Mouse (Mus musculus): ENCODE data around the gene Cuta. TPM values are rescaled to one million over a fixed set of nuclear protein-coding genes. Genes with fewer than 3 reads are reported as not detected.
A peak's percentile ranks its signal among the peaks of the same experiment; 100 is the strongest.

The Cuta gene
- polyA plus RNA-seq, 1 experiment from 2014 or later, result 161 TPM

- WGBS, result 82% methylated on average over 12 of the region's 12 CpGs
Observed at GRCm38 (mm10) chr17:26970221-26970620, 30.9 kb upstream of the Cuta start.

DNA sequence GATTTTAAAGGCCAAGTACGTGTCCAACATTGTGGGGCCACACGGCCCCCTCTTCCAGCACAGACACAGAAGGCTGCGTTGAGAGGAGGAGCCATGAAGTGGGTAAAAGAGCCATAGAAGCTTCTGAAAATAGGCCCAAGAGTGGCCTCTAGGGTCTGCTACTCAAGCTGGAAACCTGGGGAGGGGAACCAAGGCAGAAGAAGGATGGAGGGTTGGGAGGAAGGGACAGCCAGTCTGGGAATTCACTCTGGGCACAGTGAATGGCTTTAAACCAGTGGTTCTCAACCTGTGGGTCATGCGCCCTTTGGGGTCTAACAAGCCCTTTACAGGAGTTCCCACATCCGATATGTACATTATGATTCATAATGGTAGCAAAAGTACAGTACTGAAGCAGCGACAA is 29.9 kb upstream of the Cuta start:
- Histone ChIP-seq H3K27me3 (no peaks in the 10 kb centered on the region), H3K9ac (no peak overlapping the region), H3K9me3 (no peaks in the 10 kb centered on the region), H3K27ac (no peak overlapping the region), H3K4me3 (replicated peaks) (no peak overlapping the region), H3K36me3 (replicated peaks) (peaks cover 50% of the 10 kb centered on the region), H3K4me2 (no peak overlapping the region), H3K4me1 (peaks cover 26% of the 10 kb centered on the region)
- no peak for ATAC-seq (ENCODE audit: low FRiP score)
- WGBS, result 89% methylated on average over 6 of the region's 6 CpGs

More at GRCm38 (mm10) chr17:26970221-26970620, 30.9 kb upstream of the Cuta start:
- no peaks in the 10 kb centered on the region for H3K9me3 ChIP-seq
- H3K9ac ChIP-seq, result no peak overlapping the region
- H3K4me1 ChIP-seq, result peaks cover 34% of the 10 kb centered on the region
- H3K27ac ChIP-seq, result no peak overlapping the region
- peaks cover 49% of the 10 kb centered on the region for H3K36me3 ChIP-seq (replicated peaks)
- H3K27me3 ChIP-seq, result no peaks in the 10 kb centered on the region
- no peak for ATAC-seq (ENCODE audit: low FRiP score)
- no peak overlapping the region for H3K4me2 ChIP-seq
- no peak overlapping the region for H3K4me3 ChIP-seq (replicated peaks)

DNA sequence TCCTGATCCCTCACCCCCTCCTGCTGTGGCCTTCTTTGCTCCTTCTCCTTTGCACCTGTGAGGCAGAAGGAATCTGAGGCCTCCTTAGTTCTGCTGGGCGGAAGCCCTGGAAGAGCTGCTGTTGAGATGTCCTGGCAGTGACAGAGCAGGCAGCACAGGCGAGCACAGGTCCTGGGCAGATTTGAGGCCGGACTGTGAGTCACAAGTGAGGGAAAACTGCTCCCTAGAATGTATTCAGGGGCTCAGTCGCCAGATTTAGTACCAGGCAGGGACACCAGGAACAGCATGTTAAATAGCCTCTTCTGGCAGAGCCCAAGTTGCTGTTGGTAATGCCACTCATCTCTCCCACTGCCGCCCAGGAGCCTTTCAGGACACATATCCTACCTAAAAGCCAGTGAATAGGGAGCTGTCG is 28.8 kb upstream of the Cuta start:
- H3K9me3 ChIP-seq, result no peaks in the 10 kb centered on the region
- H3K4me1 ChIP-seq, result peaks cover 18% of the 10 kb centered on the region
- WGBS, result 77% methylated on average over 6 of the region's 6 CpGs
- no peak overlapping the region for H3K4me3 ChIP-seq (replicated peaks)
- H3K27me3 ChIP-seq, result no peaks in the 10 kb centered on the region
- H3K4me2 ChIP-seq, result no peak overlapping the region
- H3K36me3 ChIP-seq (replicated peaks), result peaks cover 58% of the 10 kb centered on the region
- no peak overlapping the region for H3K9ac ChIP-seq
- ATAC-seq (ENCODE audit: low FRiP score), result no peak
- no peak overlapping the region for H3K27ac ChIP-seq

GRCm38 (mm10) chr17:26967477-26967876 is 28.1 kb upstream of the Cuta start:
- H3K4me1 ChIP-seq, result peaks cover 16% of the 10 kb centered on the region
- no peaks in the 10 kb centered on the region for H3K27me3 ChIP-seq
- H3K36me3 ChIP-seq (replicated peaks), result peaks cover 66% of the 10 kb centered on the region
- no peak for ATAC-seq (ENCODE audit: low FRiP score)
- no peak overlapping the region for H3K9ac ChIP-seq
- no peak overlapping the region for H3K4me2 ChIP-seq
- H3K9me3 ChIP-seq, result no peaks in the 10 kb centered on the region
- H3K4me3 ChIP-seq (replicated peaks), result no peak overlapping the region
- H3K27ac ChIP-seq, result no peak overlapping the region
- WGBS, result 89% methylated on average over 6 of the region's 6 CpGs

GRCm38 (mm10) chr17:26966993-26967392 is 27.6 kb upstream of the Cuta start:
- 94% methylated on average over 11 of the region's 11 CpGs for WGBS
- Histone ChIP-seq H3K4me1 (peaks cover 11% of the 10 kb centered on the region), H3K27me3 (no peaks in the 10 kb centered on the region), H3K36me3 (replicated peaks) (peaks cover 70% of the 10 kb centered on the region), H3K9me3 (no peaks in the 10 kb centered on the region), H3K9ac (no peak overlapping the region), H3K4me3 (replicated peaks) (no peak overlapping the region), H3K27ac (no peak overlapping the region), H3K4me2 (no peak overlapping the region)
- ATAC-seq (ENCODE audit: low FRiP score), result no peak

DNA sequence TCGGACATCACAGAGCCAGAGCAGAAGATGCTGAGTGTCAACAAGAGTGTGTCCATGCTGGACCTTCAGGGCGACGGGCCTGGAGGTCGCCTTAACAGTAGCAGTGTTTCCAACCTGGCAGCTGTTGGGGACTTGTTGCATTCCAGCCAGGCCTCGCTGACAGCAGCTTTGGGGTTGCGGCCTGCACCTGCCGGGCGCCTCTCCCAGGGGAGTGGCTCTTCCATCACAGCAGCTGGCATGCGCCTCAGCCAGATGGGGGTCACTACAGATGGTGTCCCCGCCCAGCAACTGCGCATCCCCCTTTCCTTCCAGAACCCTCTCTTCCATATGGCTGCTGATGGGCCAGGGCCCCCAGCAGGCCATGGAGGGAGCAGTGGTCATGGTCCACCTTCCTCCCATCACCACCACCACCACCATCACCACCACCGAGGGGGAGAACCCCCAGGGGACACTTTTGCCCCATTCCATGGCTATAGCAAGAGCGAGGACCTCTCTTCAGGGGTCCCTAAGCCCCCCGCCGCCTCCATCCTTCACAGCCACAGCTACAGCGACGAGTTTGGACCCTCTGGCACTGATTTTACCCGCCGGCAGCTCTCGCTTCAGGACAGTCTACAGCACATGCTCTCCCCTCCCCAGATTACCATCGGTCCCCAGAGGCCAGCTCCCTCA is 22.3 kb upstream of the Cuta start:
- Histone ChIP-seq H3K27me3 (no peaks in the 10 kb centered on the region), H3K9me3 (no peaks in the 10 kb centered on the region), H3K4me1 (no peaks in the 10 kb centered on the region), H3K4me2 (no peak overlapping the region), H3K36me3 (replicated peaks) (peaks cover 98% of the 10 kb centered on the region), H3K4me3 (replicated peaks) (no peak overlapping the region), H3K9ac (no peak overlapping the region), H3K27ac (no peak overlapping the region)
- ATAC-seq (ENCODE audit: low FRiP score), result no peak
- WGBS, result 93% methylated on average over 21 of the region's 21 CpGs

DNA sequence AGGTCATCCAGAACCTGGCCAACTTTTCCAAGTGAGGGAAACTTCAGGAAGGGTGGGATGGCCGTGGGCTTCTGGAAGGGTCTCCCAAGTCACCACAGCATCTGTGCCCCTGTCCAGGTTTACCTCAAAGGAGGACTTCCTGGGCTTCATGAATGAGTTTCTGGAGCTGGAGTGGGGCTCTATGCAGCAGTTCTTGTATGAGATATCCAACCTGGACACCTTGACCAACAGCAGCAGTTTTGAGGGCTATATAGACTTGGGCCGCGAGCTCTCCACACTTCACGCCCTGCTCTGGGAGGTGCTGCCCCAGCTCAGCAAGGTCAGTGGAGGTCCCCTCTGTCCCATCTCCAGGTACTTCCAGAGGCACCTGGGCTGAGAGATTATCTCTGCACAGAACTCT is 20.4 kb upstream of the Cuta start:
- H3K4me3 ChIP-seq (replicated peaks), result no peak overlapping the region
- ATAC-seq (ENCODE audit: low FRiP score), result no peak
- H3K4me2 ChIP-seq, result no peak overlapping the region
- no peaks in the 10 kb centered on the region for H3K4me1 ChIP-seq
- H3K9me3 ChIP-seq, result no peaks in the 10 kb centered on the region
- no peak overlapping the region for H3K27ac ChIP-seq
- no peak overlapping the region for H3K9ac ChIP-seq
- WGBS, result 96% methylated on average over 4 of the region's 4 CpGs
- no peaks in the 10 kb centered on the region for H3K27me3 ChIP-seq
- H3K36me3 ChIP-seq (replicated peaks), result peaks cover 97% of the 10 kb centered on the region

- Histone ChIP-seq H3K36me3 (replicated peaks) (peaks cover 93% of the 10 kb centered on the region), H3K4me3 (replicated peaks) (no peak overlapping the region)
- 62% methylated on average over 5 of the region's 5 CpGs for WGBS
Observed at GRCm38 (mm10) chr17:26958880-26959279, 19.5 kb upstream of the Cuta start.

GRCm38 (mm10) chr17:26957872-26958271 is 18.5 kb upstream of the Cuta start:
- ATAC-seq (ENCODE audit: low FRiP score), result no peak
- Histone ChIP-seq H3K4me3 (replicated peaks) (no peak overlapping the region), H3K9me3 (no peaks in the 10 kb centered on the region), H3K27ac (no peak overlapping the region), H3K4me2 (no peak overlapping the region), H3K27me3 (0 out of 2 replicates have a peak, but pooled peaks cover 5% of the 10 kb centered on the region), H3K4me1 (peaks cover 13% of the 10 kb centered on the region), H3K9ac (no peak overlapping the region), H3K36me3 (replicated peaks) (peaks cover 85% of the 10 kb centered on the region)
- 94% methylated on average over 5 of the region's 5 CpGs for WGBS

More at GRCm38 (mm10) chr17:26958880-26959279, 19.5 kb upstream of the Cuta start:
- no peak overlapping the region for H3K27ac ChIP-seq
- no peaks in the 10 kb centered on the region for H3K27me3 ChIP-seq
- peaks cover 3% of the 10 kb centered on the region for H3K4me1 ChIP-seq
- H3K9me3 ChIP-seq, result no peaks in the 10 kb centered on the region
- no peak overlapping the region for H3K9ac ChIP-seq
- no peak for ATAC-seq (ENCODE audit: low FRiP score)
- H3K4me2 ChIP-seq, result no peak overlapping the region

GRCm38 (mm10) chr17:26956895-26957294 is 17.5 kb upstream of the Cuta start:
- Histone ChIP-seq H3K4me3 (replicated peaks) (no peak overlapping the region), H3K4me1 (peaks cover 23% of the 10 kb centered on the region), H3K27me3 (0 out of 2 replicates have a peak, but pooled peaks cover 5% of the 10 kb centered on the region), H3K36me3 (replicated peaks) (peaks cover 76% of the 10 kb centered on the region), H3K9ac (no peak overlapping the region), H3K27ac (no peak overlapping the region), H3K4me2 (no peak overlapping the region), H3K9me3 (no peaks in the 10 kb centered on the region)
- 94% methylated on average over 18 of the region's 18 CpGs for WGBS
- no peak for ATAC-seq (ENCODE audit: low FRiP score)

- Histone ChIP-seq H3K9me3 (no peaks in the 10 kb centered on the region), H3K9ac (no peak overlapping the region), H3K36me3 (replicated peaks) (peaks cover 70% of the 10 kb centered on the region), H3K4me2 (no peak overlapping the region), H3K27ac (no peak overlapping the region), H3K4me1 (peaks cover 29% of the 10 kb centered on the region), H3K27me3 (0 out of 2 replicates have a peak, but pooled peaks cover 5% of the 10 kb centered on the region), H3K4me3 (replicated peaks) (no peak overlapping the region)
- ATAC-seq (ENCODE audit: low FRiP score), result no peak
- WGBS, result 87% methylated on average over 5 of the region's 5 CpGs
Observed at GRCm38 (mm10) chr17:26956309-26956708, 16.9 kb upstream of the Cuta start.

GRCm38 (mm10) chr17:26953726-26954125 is 14.4 kb upstream of the Cuta start:
- H3K9me3 ChIP-seq, result no peaks in the 10 kb centered on the region
- WGBS, result 24% methylated on average over 14 of the region's 16 CpGs
- H3K36me3 ChIP-seq (replicated peaks), result peaks cover 44% of the 10 kb centered on the region
- H3K4me2 ChIP-seq, result peak overlapping the region; percentile 99
- H3K4me1 ChIP-seq, result peaks cover 55% of the 10 kb centered on the region
- peak overlapping the region; percentile 42 for H3K4me3 ChIP-seq (replicated peaks)
- H3K27me3 ChIP-seq, result 0 out of 2 replicates have a peak, but pooled peaks cover 5% of the 10 kb centered on the region
- H3K9ac ChIP-seq, result peak overlapping the region; percentile 69; the same call in 1 of the 2 replicates
- no peak for ATAC-seq (ENCODE audit: low FRiP score)
- H3K27ac ChIP-seq, result no peak overlapping the region

DNA sequence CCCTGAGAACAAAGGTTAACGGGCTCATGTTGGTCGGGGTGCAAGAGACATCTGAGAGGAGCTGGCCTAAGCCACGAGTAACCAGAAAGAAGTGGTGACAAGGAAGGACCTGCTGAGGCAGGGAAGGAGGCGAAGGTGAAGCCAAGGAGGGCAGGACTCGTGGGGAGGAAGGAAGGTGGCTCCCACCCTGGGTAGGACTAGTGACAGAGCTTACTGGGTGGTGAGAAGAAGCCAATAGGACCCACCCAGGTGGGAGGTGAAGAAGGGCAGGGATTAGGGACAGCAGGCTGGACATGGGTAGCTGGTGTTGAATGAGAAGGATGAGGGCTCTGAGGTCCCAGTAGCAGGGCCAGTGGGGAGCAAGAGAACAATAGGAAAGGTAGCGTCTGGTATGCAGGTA is 13.8 kb upstream of the Cuta start:
- H3K4me2 ChIP-seq, result peak overlapping the region; percentile 99
- peaks cover 39% of the 10 kb centered on the region for H3K36me3 ChIP-seq (replicated peaks)
- peaks cover 59% of the 10 kb centered on the region for H3K4me1 ChIP-seq
- peak overlapping the region; percentile 42 for H3K4me3 ChIP-seq (replicated peaks)
- H3K9ac ChIP-seq, result peak overlapping the region; percentile 69
- 0 out of 2 replicates have a peak, but pooled peaks cover 5% of the 10 kb centered on the region for H3K27me3 ChIP-seq
- 20% methylated on average over 6 of the region's 6 CpGs for WGBS
- ATAC-seq (ENCODE audit: low FRiP score), result no peak
- H3K9me3 ChIP-seq, result no peaks in the 10 kb centered on the region
- no peak overlapping the region for H3K27ac ChIP-seq
